Mouse (Mus musculus): ENCODE data around the gene Olfr692. TPM values are rescaled to one million over a fixed set of nuclear protein-coding genes. Genes with fewer than 3 reads are reported as not detected.
"Not testable (repeated sequence)": the region's sequence is repeated elsewhere in the genome, so short reads cannot be mapped to it uniquely, and the experiment has no call there.

Gene Olfr692
- polyA plus RNA-seq, 1 experiment from 2014 or later = not detected

DNA sequence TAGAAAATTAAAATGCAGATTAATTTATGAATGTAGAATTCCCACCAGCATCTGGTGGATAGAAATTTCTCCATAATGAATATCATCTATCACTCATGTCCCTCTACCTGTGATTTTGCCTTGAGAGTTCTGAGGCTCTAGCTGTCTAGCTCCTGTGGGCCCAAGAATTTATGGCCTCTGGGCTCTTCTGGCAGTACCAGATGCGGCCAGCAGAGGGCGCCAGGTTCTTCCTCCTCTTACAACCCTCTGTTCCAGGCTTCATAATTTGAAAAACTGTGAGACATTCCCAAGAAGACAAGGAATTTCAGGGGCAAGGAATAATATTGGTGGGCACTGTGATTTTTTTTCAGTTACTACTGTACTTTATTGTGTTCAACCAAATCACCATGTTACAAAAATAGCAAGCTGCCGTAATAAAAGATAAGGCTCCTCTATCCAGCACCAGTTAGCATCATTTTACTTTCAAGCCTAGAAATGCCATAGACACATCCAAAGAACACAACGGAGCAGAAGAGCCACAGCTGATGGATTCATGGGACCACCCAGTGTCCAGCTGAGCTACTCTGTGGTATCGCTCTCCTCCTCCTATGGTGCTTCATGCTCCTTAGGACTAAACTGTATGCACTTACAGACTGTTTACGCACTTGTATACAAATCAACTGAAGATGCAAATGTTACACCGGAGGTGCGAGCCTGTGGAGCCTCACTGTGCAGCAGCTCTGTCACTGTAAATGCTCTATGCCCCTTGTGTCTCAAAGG, 44.0 kb downstream of the Olfr692 start:
- not testable (repeated sequence) for H3K27me3 ChIP-seq; H3K36me3 ChIP-seq; H3K9ac ChIP-seq; H3K4me3 ChIP-seq (replicated peaks); H3K9me3 ChIP-seq (replicated peaks); H3K27ac ChIP-seq; H3K4me2 ChIP-seq; H3K4me1 ChIP-seq
- 0 out of 2 replicates have a peak, but pooled peaks have one; percentile 18 for ATAC-seq (replicated peaks; ENCODE audit: low FRiP score)
- WGBS = 55% methylated on average over 8 of the region's 8 CpGs

DNA sequence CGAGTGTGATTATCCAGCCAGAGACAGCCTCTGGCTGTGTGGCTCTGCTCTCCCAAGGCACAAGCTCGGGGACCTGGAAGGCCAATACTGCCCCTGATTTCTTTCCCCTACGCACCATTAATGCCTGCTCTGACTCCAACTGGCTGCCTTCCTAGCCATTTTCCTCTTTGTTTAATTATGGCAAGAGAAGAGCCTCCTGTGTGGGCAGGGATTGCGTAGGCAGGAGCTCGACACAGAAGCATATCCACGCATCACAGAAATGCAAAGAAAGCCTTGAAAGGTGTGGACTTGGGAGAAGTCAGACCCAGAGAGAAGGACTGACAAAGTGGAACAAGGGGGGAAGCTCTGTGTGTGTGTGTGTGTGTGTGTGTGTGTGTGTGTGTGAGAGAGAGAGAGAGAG, 46.4 kb downstream of the Olfr692 start:
- Histone ChIP-seq H3K4me2 (no peak overlapping the region), H3K4me3 (replicated peaks) (no peak overlapping the region), H3K9ac (no peak overlapping the region), H3K27me3 (no peaks in the 10 kb centered on the region), H3K9me3 (replicated peaks) (no peaks in the 10 kb centered on the region), H3K27ac (no peak overlapping the region), H3K36me3 (no peaks in the 10 kb centered on the region), H3K4me1 (no peaks in the 10 kb centered on the region)
- ATAC-seq (replicated peaks; ENCODE audit: low FRiP score) = no peak
- 65% methylated on average over 6 of the region's 6 CpGs for WGBS

DNA sequence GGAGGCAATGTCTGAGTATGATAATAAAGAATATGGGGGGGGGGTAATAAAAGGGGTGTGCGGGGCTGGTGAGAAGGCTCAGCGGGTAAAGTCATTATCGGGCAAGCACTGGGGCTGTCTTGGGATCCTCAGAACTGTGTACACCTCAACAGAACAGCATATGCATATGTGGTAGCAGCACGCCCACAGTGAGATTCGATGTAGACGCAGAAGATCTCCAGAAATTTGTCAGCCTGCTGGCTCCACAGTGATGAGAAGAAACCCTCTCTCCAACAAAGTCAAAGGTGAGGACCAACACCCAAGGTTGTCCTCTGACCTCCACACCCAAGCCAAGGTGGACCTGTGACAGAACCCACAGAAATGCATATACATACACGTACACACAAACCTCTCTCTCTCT, 48.5 kb downstream of the Olfr692 start:
- Histone ChIP-seq H3K4me2 (no peak overlapping the region), H3K27me3 (no peaks in the 10 kb centered on the region), H3K4me1 (no peaks in the 10 kb centered on the region), H3K27ac (no peak overlapping the region), H3K9me3 (replicated peaks) (no peaks in the 10 kb centered on the region), H3K9ac (no peak overlapping the region), H3K36me3 (no peaks in the 10 kb centered on the region), H3K4me3 (replicated peaks) (no peak overlapping the region)
- ATAC-seq (replicated peaks; ENCODE audit: low FRiP score) = no peak
- 91% methylated on average over 7 of the region's 7 CpGs for WGBS

DNA sequence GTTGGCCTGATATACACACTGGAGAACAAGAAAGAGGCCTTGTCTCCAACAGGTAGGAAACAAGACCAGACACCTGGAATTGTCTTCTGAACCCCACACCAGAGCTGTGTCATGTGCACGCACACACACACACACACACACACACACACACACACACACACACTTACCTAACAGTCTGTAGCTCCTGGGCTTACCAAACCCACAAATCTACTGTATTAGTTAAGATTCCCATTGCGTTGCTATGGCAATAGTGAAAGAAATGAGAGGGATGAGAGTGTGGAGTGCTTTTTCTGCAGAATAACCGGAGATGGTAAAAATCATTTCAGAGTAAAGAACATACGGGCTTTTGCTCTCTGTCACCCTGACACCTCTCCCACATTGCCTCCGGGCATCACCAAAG, 50.1 kb downstream of the Olfr692 start:
- H3K36me3 ChIP-seq = no peaks in the 10 kb centered on the region
- no peak overlapping the region for H3K4me2 ChIP-seq
- H3K4me1 ChIP-seq = no peaks in the 10 kb centered on the region
- no peak for ATAC-seq (replicated peaks; ENCODE audit: low FRiP score)
- H3K27me3 ChIP-seq = no peaks in the 10 kb centered on the region
- 81% methylated on average over 5 of the region's 5 CpGs for WGBS
- no peak overlapping the region for H3K27ac ChIP-seq
- no peaks in the 10 kb centered on the region for H3K9me3 ChIP-seq (replicated peaks)
- H3K4me3 ChIP-seq (replicated peaks) = no peak overlapping the region
- no peak overlapping the region for H3K9ac ChIP-seq

Other genes starting within 250 kb of the Olfr692 start
- gene Olfr683, start 221.2 kb upstream of the Olfr692 start, polyA plus RNA-seq (2015; fragmentation: Nextera tagmentation; extraction: Ambion mirVana) = not detected in 2 replicates
- not detected in 2 replicates for gene Olfr684, start 204.6 kb upstream of the Olfr692 start, polyA plus RNA-seq (2015; fragmentation: Nextera tagmentation; extraction: Ambion mirVana)
- gene Olfr685, start 182.2 kb upstream of the Olfr692 start, polyA plus RNA-seq (2015; fragmentation: Nextera tagmentation; extraction: Ambion mirVana) = not detected in 2 replicates
- not detected in 2 replicates for gene Olfr686, start 160.7 kb upstream of the Olfr692 start, polyA plus RNA-seq (2015; fragmentation: Nextera tagmentation; extraction: Ambion mirVana)
- not detected in 2 replicates for gene Olfr688, start 80.1 kb upstream of the Olfr692 start, polyA plus RNA-seq (2015; fragmentation: Nextera tagmentation; extraction: Ambion mirVana)
- not detected in 2 replicates for gene Olfr689, start 57.1 kb upstream of the Olfr692 start, polyA plus RNA-seq (2015; fragmentation: Nextera tagmentation; extraction: Ambion mirVana)
- gene Olfr690, start 34.1 kb upstream of the Olfr692 start, polyA plus RNA-seq (2015; fragmentation: Nextera tagmentation; extraction: Ambion mirVana) = not detected in 2 replicates
- gene Olfr691, start 26.0 kb upstream of the Olfr692 start, polyA plus RNA-seq (2015; fragmentation: Nextera tagmentation; extraction: Ambion mirVana) = not detected in 2 replicates
- gene Gm5901, start 6.8 kb downstream of the Olfr692 start, polyA plus RNA-seq (2015; fragmentation: Nextera tagmentation; extraction: Ambion mirVana) = not detected in 2 replicates
- gene Fam160a2, start 31.8 kb downstream of the Olfr692 start, polyA plus RNA-seq (2015; fragmentation: Nextera tagmentation; extraction: Ambion mirVana) = 39.1 and 47.4 TPM in 2 replicates
- 0.08 TPM in 1 of 2 replicates, not detected in the other for gene Cnga4, start 36.3 kb downstream of the Olfr692 start, polyA plus RNA-seq (2015; fragmentation: Nextera tagmentation; extraction: Ambion mirVana)
- 0.58 and 0.62 TPM in 2 replicates for gene Cckbr, start 57.5 kb downstream of the Olfr692 start, polyA plus RNA-seq (2015; fragmentation: Nextera tagmentation; extraction: Ambion mirVana)
- gene Cavin3, start 114.1 kb downstream of the Olfr692 start, polyA plus RNA-seq (2015; fragmentation: Nextera tagmentation; extraction: Ambion mirVana) = 53.4 and 72.0 TPM in 2 replicates
- gene Smpd1, start 186.1 kb downstream of the Olfr692 start, polyA plus RNA-seq (2015; fragmentation: Nextera tagmentation; extraction: Ambion mirVana) = 44.7 and 47.7 TPM in 2 replicates
- 45.9 and 56.9 TPM in 2 replicates for gene Apbb1, start 213.4 kb downstream of the Olfr692 start, polyA plus RNA-seq (2015; fragmentation: Nextera tagmentation; extraction: Ambion mirVana)
- 2.0 and 4.4 TPM in 2 replicates for gene Hpx, start 231.9 kb downstream of the Olfr692 start, polyA plus RNA-seq (2015; fragmentation: Nextera tagmentation; extraction: Ambion mirVana)